Mouse (Mus musculus): ENCODE measurements at regions not wholly inside any gene's neighbourhood (a gene's known extent, or its start where the extent isn't known, plus 50 kb on each side); places are given as distances from the start of the nearest gene placed in this dataset.

- H3K4me1 ChIP-seq, result no peaks in the 10 kb centered on the region
- H3K4me2 ChIP-seq (replicated peaks), result no peak overlapping the region
- ATAC-seq (ENCODE audit: low FRiP score, low read depth), result no peak
- no peak overlapping the region for H3K27ac ChIP-seq (replicated peaks)
- H3K9me3 ChIP-seq, result no peaks in the 10 kb centered on the region
- no peaks in the 10 kb centered on the region for H3K36me3 ChIP-seq
- WGBS, result 78% methylated on average over 8 of the region's 8 CpGs
- no peak overlapping the region for H3K9ac ChIP-seq (replicated peaks)
- no peaks in the 10 kb centered on the region for H3K27me3 ChIP-seq
- H3K4me3 ChIP-seq, result no peak overlapping the region
These were observed 308.8 kb downstream of the 1810013L24Rik start for GRCm38 (mm10) chr16:9138552-9139224.

GRCm38 (mm10) chr16:9139405-9139804 is 309.5 kb downstream of the 1810013L24Rik start:
- H3K36me3 ChIP-seq, result no peaks in the 10 kb centered on the region
- no peaks in the 10 kb centered on the region for H3K4me1 ChIP-seq
- H3K9me3 ChIP-seq, result no peaks in the 10 kb centered on the region
- H3K27me3 ChIP-seq, result no peaks in the 10 kb centered on the region
- no peak overlapping the region for H3K4me2 ChIP-seq (replicated peaks)
- 78% methylated on average over 3 of the region's 3 CpGs for WGBS
- no peak for ATAC-seq (ENCODE audit: low FRiP score, low read depth)
- H3K9ac ChIP-seq (replicated peaks), result no peak overlapping the region
- no peak overlapping the region for H3K27ac ChIP-seq (replicated peaks)
- H3K4me3 ChIP-seq, result no peak overlapping the region

GRCm38 (mm10) chr16:9149209-9150135 is 319.6 kb downstream of the 1810013L24Rik start:
- no peak for ATAC-seq (ENCODE audit: low FRiP score, low read depth)
- Histone ChIP-seq H3K27me3 (no peaks in the 10 kb centered on the region), H3K4me3 (no peak overlapping the region), H3K9ac (replicated peaks) (no peak overlapping the region), H3K36me3 (no peaks in the 10 kb centered on the region), H3K9me3 (no peaks in the 10 kb centered on the region), H3K4me2 (replicated peaks) (no peak overlapping the region), H3K4me1 (0 out of 2 replicates have a peak, but pooled peaks cover 5% of the 10 kb centered on the region), H3K27ac (replicated peaks) (no peak overlapping the region)
- 61% methylated on average over 8 of the region's 8 CpGs for WGBS

GRCm38 (mm10) chr16:9151936-9152335 is 322.0 kb downstream of the 1810013L24Rik start:
- H3K27ac ChIP-seq (replicated peaks), result no peak overlapping the region

GRCm38 (mm10) chr16:9153501-9153900 is 323.6 kb downstream of the 1810013L24Rik start:
- Histone ChIP-seq H3K4me3 (no peak overlapping the region), H3K9me3 (no peaks in the 10 kb centered on the region), H3K27ac (replicated peaks) (no peak overlapping the region), H3K9ac (replicated peaks) (no peak overlapping the region), H3K27me3 (no peaks in the 10 kb centered on the region), H3K4me2 (replicated peaks) (no peak overlapping the region), H3K36me3 (no peaks in the 10 kb centered on the region), H3K4me1 (0 out of 2 replicates have a peak, but pooled peaks cover 5% of the 10 kb centered on the region)
- WGBS, result 89% methylated on average over 4 of the region's 4 CpGs
- ATAC-seq (ENCODE audit: low FRiP score, low read depth), result no peak

More at GRCm38 (mm10) chr16:9151936-9152335, 322.0 kb downstream of the 1810013L24Rik start:
- no peaks in the 10 kb centered on the region for H3K27me3 ChIP-seq
- H3K36me3 ChIP-seq, result no peaks in the 10 kb centered on the region
- no peak overlapping the region for H3K9ac ChIP-seq (replicated peaks)
- H3K4me3 ChIP-seq, result no peak overlapping the region
- no peak for ATAC-seq (ENCODE audit: low FRiP score, low read depth)
- 86% methylated on average over 4 of the region's 4 CpGs for WGBS
- 0 out of 2 replicates have a peak, but pooled peaks cover 5% of the 10 kb centered on the region for H3K4me1 ChIP-seq
- no peaks in the 10 kb centered on the region for H3K9me3 ChIP-seq
- no peak overlapping the region for H3K4me2 ChIP-seq (replicated peaks)

GRCm38 (mm10) chr16:9165763-9166310 is 335.9 kb downstream of the 1810013L24Rik start:
- WGBS, result 51% methylated on average over 8 of the region's 8 CpGs
- no peaks in the 10 kb centered on the region for H3K9me3 ChIP-seq
- no peak overlapping the region for H3K4me3 ChIP-seq
- H3K27me3 ChIP-seq, result no peaks in the 10 kb centered on the region
- H3K27ac ChIP-seq (replicated peaks), result no peak overlapping the region
- no peaks in the 10 kb centered on the region for H3K36me3 ChIP-seq
- no peak overlapping the region for H3K4me2 ChIP-seq (replicated peaks)
- ATAC-seq (ENCODE audit: low FRiP score, low read depth), result no peak
- H3K4me1 ChIP-seq, result no peaks in the 10 kb centered on the region
- H3K9ac ChIP-seq (replicated peaks), result no peak overlapping the region

- ATAC-seq (ENCODE audit: low FRiP score, low read depth), result no peak
- Histone ChIP-seq H3K27me3 (no peaks in the 10 kb centered on the region), H3K4me1 (no peaks in the 10 kb centered on the region), H3K36me3 (no peaks in the 10 kb centered on the region), H3K4me3 (no peak overlapping the region), H3K4me2 (replicated peaks) (no peak overlapping the region), H3K27ac (replicated peaks) (no peak overlapping the region), H3K9ac (replicated peaks) (no peak overlapping the region), H3K9me3 (no peaks in the 10 kb centered on the region)
- 84% methylated on average over 3 of the region's 3 CpGs for WGBS
These were observed 346.5 kb downstream of the 1810013L24Rik start for GRCm38 (mm10) chr16:9176402-9176801.

- Histone ChIP-seq H3K4me1 (no peaks in the 10 kb centered on the region), H3K27ac (replicated peaks) (no peak overlapping the region), H3K9me3 (no peaks in the 10 kb centered on the region), H3K4me2 (replicated peaks) (no peak overlapping the region), H3K9ac (replicated peaks) (no peak overlapping the region), H3K4me3 (no peak overlapping the region), H3K27me3 (no peaks in the 10 kb centered on the region), H3K36me3 (no peaks in the 10 kb centered on the region)
- WGBS, result 57% methylated on average over 13 of the region's 13 CpGs
- ATAC-seq (ENCODE audit: low FRiP score, low read depth), result no peak
These were observed 365.9 kb downstream of the 1810013L24Rik start for GRCm38 (mm10) chr16:9195821-9196220.

- no peak for ATAC-seq (ENCODE audit: low FRiP score, low read depth)
These were observed 369.1 kb downstream of the 1810013L24Rik start for GRCm38 (mm10) chr16:9198903-9199532.

GRCm38 (mm10) chr16:9208602-9209001 is 378.7 kb downstream of the 1810013L24Rik start:
- 91% methylated on average over 4 of the region's 4 CpGs for WGBS
- H3K9ac ChIP-seq (replicated peaks), result no peak overlapping the region
- no peak overlapping the region for H3K27ac ChIP-seq (replicated peaks)
- no peak for ATAC-seq (ENCODE audit: low FRiP score, low read depth)
- no peak overlapping the region for H3K4me2 ChIP-seq (replicated peaks)
- no peaks in the 10 kb centered on the region for H3K4me1 ChIP-seq
- H3K9me3 ChIP-seq, result peaks cover 9% of the 10 kb centered on the region
- no peak overlapping the region for H3K4me3 ChIP-seq
- H3K27me3 ChIP-seq, result no peaks in the 10 kb centered on the region
- no peaks in the 10 kb centered on the region for H3K36me3 ChIP-seq

More at GRCm38 (mm10) chr16:9198903-9199532, 369.1 kb downstream of the 1810013L24Rik start:
- Histone ChIP-seq H3K4me2 (replicated peaks) (no peak overlapping the region), H3K27ac (replicated peaks) (no peak overlapping the region), H3K9me3 (no peaks in the 10 kb centered on the region), H3K9ac (replicated peaks) (no peak overlapping the region), H3K36me3 (no peaks in the 10 kb centered on the region), H3K4me3 (no peak overlapping the region), H3K27me3 (no peaks in the 10 kb centered on the region), H3K4me1 (no peaks in the 10 kb centered on the region)
- 92% methylated on average over 1 of the region's 1 CpGs for WGBS

- Histone ChIP-seq H3K4me1 (peaks cover 3% of the 10 kb centered on the region; the same call in 1 of the 2 replicates), H3K36me3 (no peaks in the 10 kb centered on the region), H3K27ac (replicated peaks) (no peak overlapping the region), H3K4me3 (no peak overlapping the region), H3K4me2 (replicated peaks) (no peak overlapping the region), H3K9ac (replicated peaks) (no peak overlapping the region), H3K9me3 (peaks cover 9% of the 10 kb centered on the region), H3K27me3 (no peaks in the 10 kb centered on the region)
- 87% methylated on average over 6 of the region's 6 CpGs for WGBS
- ATAC-seq (ENCODE audit: low FRiP score, low read depth), result no peak
These were observed 381.6 kb downstream of the 1810013L24Rik start for GRCm38 (mm10) chr16:9211485-9211884.
